Mouse (Mus musculus) cerebellum, adult 2 months (tissue): ENCODE data around the gene Ppp3ca. TPM values are rescaled to one million over a fixed set of nuclear protein-coding genes. Genes with fewer than 3 reads are reported as not detected.

ENCODE experiments used
- DNase-seq, 2 experiments: peaks; one replicate each; pipeline ENCODE4 v3.0.0; 2021
- H3K27ac ChIP-seq: fragments of 200-500 bp; 2 replicates; pipeline ENCODE4 v1.5.1; 2012; ENCODE audit warnings: low read length, control low read depth, inconsistent platforms; ENCODE audit not compliant: insufficient read depth
- H3K27me3 ChIP-seq: fragments of 200-500 bp; 2 replicates; pipeline ENCODE4 v1.6.1; 2012; ENCODE audit warnings: inconsistent platforms, mild to moderate bottlenecking, low read length, moderate library complexity; ENCODE audit not compliant: control insufficient read depth, insufficient read depth
- H3K4me1 ChIP-seq: fragments of 200-500 bp; 2 replicates; pipeline ENCODE4 v1.6.1; 2011; ENCODE audit warnings: low read length; ENCODE audit not compliant: control insufficient read depth, insufficient read depth
- H3K4me3 ChIP-seq: fragments of 200-500 bp; replicated peaks from 2 replicates; pipeline ENCODE3; 2011; ENCODE audit warnings: mild to moderate bottlenecking, low read depth, low read length, control low read depth; ENCODE audit not compliant: insufficient read depth
- CTCF ChIP-seq: fragments of 200-500 bp; IDR thresholded peaks from 2 replicates; pipeline ENCODE4 v1.5.1; 2011; ENCODE audit warnings: low read depth, mild to moderate bottlenecking, control low read depth, low read length, moderate library complexity, borderline replicate concordance; ENCODE audit not compliant: insufficient read depth
- POLR2A ChIP-seq: fragments of 200-500 bp; IDR thresholded peaks from 2 replicates; pipeline ENCODE4 v1.6.1; 2011; ENCODE audit warnings: low read length, control low read depth, borderline replicate concordance; ENCODE audit not compliant: insufficient read depth
- WGBS: fragments of 180-500 bp; shearing (Covaris S2); methylation state at CpG from one replicate; pipeline ENCODE4 v1.1.7; 2018; 5-methylcytosine and 5-hydroxymethylcytosine counted together
- polyA plus RNA-seq: library from polyadenylated mRNA; depleted of rRNA; stranded (reverse); fragments of >200 nt; gene quantifications from 2 replicates; pipeline ENCODE4 v1.2.3, GENCODE M21; 2012

The Ppp3ca gene
- polyA plus RNA-seq, 1 experiment = 334 TPM

DNA sequence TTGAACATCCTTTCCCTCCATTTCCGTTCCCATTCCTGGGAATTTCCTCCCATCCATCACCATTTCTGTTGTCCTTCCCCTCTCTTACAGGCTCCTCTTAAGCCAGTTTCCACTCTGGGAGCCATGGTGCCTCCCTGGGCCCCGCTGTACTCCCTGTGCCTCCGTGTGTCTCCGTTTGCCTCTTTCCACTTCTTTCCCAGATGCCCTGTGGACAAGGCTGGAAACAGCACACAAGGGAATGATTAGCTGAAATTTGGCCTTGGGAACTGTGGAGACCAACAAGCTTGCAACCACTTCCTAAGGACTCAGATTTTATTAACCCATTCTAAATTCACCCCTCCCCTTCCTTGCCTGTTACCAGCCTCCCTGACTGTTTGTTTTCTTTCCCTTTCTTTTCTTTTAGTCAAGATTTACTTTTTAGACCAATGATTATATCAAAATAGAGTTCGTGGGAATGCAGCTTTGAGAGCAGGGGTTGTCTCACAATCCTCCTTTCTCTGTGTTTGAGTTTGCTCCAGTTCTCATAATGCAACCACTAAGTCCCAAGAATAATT is 93.9 kb downstream of the Ppp3ca start:
- DNase-seq = no peak
- TF ChIP-seq POLR2A (no peak), CTCF (no peak)
- 54% methylated on average over 5 of the region's 5 CpGs for WGBS
- Histone ChIP-seq H3K4me3 (no peak overlapping the region), H3K4me1 (peaks cover 14% of the 10 kb centered on the region), H3K27me3 (no peaks in the 10 kb centered on the region), H3K27ac (no peak overlapping the region)

- DNase-seq = no peak
- Histone ChIP-seq H3K4me1 (peaks cover 18% of the 10 kb centered on the region), H3K4me3 (no peak overlapping the region), H3K27me3 (no peaks in the 10 kb centered on the region), H3K27ac (no peak overlapping the region)
- 44% methylated on average over 2 of the region's 2 CpGs for WGBS
- TF ChIP-seq POLR2A = no peak
- no peak for TF ChIP-seq CTCF
Measured at GRCm38 (mm10) chr3:136765569-136765968, 95.6 kb downstream of the Ppp3ca start.

DNA sequence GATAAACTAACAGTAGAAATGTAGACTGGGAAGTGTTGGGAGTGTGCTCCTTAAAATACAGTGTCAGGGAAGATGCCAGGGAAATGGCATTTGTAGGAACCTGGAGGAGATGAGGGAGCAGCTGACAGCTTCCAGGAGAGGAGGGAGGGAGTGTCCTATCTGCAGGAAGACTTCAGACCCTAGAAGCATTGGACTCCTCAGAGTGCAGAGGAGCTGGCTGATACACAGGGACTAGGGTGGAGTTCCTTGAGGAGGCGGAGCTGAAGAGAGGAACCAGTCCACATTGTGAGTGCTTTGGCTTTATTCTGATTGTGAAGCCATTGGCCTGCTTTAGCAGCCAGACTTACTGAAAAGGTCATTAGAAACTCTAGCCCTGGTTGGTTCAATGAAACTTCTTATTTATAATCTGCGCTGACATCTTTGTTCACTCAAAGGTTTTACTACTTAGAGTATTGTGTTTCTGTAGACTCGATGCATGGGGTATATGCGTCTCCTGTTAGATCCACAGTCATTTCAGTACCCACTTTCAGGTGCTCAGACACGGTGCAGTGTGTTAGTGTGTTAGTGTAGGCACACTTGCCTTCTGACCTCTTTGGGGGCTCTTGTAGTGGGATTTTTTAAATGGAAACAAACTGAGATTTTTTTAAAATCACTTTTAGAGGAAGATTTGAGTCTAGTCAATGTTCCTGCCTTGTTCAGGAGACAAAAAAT is 99.0 kb downstream of the Ppp3ca start:
- Histone ChIP-seq H3K27ac (peak overlapping the region; percentile 23; the same call in 1 of the 2 replicates), H3K4me1 (peaks cover 11% of the 10 kb centered on the region), H3K27me3 (no peaks in the 10 kb centered on the region), H3K4me3 (no peak overlapping the region)
- no peak for TF ChIP-seq POLR2A
- TF ChIP-seq CTCF = no peak
- DNase-seq = no peak
- WGBS = 90% methylated on average over 5 of the region's 5 CpGs

- peak; percentile 15; the same call in 1 of the 2 replicates for TF ChIP-seq CTCF
- TF ChIP-seq POLR2A = no peak
- Histone ChIP-seq H3K27me3 (no peaks in the 10 kb centered on the region), H3K4me3 (no peak overlapping the region), H3K27ac (no peak overlapping the region; the same call in 1 of the 2 replicates), H3K4me1 (peaks cover 11% of the 10 kb centered on the region)
- DNase-seq = no peak
- 51% methylated on average over 1 of the region's 1 CpGs for WGBS
Measured at GRCm38 (mm10) chr3:136769486-136769882, 99.6 kb downstream of the Ppp3ca start.

DNA sequence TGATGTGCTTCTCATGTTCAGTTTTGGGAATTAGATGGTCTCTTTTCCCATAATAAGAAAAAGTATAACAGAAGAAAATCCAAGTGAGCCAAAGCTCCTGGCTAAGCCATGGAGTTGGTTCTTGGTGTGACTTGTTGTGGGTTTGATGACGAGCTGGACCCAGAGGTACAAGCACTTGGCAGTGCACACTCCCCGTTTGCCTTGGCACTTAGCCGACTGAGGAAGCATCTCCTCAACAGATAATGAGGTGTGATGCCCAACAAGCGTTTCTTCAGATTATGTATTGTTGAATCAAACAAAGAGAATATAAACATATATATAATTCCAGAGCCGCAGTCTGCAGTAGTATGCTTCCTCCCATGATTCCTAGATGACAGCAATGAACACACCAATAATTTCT is 101.8 kb downstream of the Ppp3ca start:
- Histone ChIP-seq H3K4me1 (peaks cover 6% of the 10 kb centered on the region), H3K27me3 (no peaks in the 10 kb centered on the region), H3K4me3 (no peak overlapping the region), H3K27ac (no peak overlapping the region)
- WGBS = 16% methylated on average over 5 of the region's 5 CpGs
- DNase-seq = peak; percentile 61 to 74
- TF ChIP-seq POLR2A (no peak), CTCF (no peak)

DNA sequence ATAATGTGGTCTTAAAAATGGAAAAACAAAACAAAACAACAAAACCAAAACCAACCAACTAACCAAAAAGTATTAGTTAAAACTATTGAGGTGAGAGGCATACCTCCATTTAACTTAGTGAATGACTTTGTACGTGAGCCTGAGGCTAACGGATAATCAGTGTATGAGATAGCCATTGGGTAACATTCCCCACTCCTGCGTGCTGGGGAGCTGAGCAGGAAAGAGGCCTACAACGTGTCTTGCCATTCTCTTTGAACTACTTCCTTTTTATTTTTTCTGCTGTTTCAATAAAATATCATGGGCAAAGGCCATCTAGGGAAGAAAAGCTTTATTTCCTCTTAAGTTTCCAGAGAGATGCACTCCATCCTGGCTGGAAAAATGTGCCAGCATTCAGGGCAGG is 103.3 kb downstream of the Ppp3ca start:
- DNase-seq = no peak
- no peak overlapping the region for H3K4me3 ChIP-seq
- no peaks in the 10 kb centered on the region for H3K27me3 ChIP-seq
- no peak overlapping the region for H3K27ac ChIP-seq
- WGBS = 88% methylated on average over 4 of the region's 4 CpGs
- peaks cover 15% of the 10 kb centered on the region for H3K4me1 ChIP-seq
- TF ChIP-seq POLR2A = no peak
- TF ChIP-seq CTCF = no peak

- TF ChIP-seq CTCF = no peak
- no peak for TF ChIP-seq POLR2A
- Histone ChIP-seq H3K4me1 (peaks cover 14% of the 10 kb centered on the region; the same call in 1 of the 2 replicates), H3K27ac (no peak overlapping the region), H3K27me3 (no peaks in the 10 kb centered on the region), H3K4me3 (no peak overlapping the region)
- peak in 1 of 2 experiments; percentile 52 for DNase-seq
- 34% methylated on average over 6 of the region's 6 CpGs for WGBS
Measured at GRCm38 (mm10) chr3:136774196-136774595, 104.3 kb downstream of the Ppp3ca start.

DNA sequence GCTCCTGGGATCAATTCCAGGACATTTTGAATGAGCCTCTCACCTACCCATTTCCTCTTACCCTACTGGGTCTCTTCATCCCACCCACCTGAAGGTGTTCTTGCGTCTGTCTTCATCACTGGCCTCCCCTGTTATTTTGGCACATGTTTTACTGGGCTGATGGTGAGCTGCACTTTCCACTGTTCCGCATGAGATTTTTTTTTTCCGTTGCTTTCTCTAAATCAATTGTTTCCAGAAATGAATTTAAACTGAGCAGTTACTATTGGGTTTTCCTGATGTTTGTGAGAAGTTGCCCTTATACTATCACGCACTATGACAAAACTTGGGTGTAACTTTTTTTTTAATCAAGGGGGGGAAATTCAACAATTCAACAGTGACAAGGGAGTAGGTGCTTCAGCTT is 106.6 kb downstream of the Ppp3ca start:
- Histone ChIP-seq H3K4me3 (no peak overlapping the region), H3K27ac (peak overlapping the region; percentile 16; the same call in 1 of the 2 replicates), H3K27me3 (no peaks in the 10 kb centered on the region), H3K4me1 (peaks cover 16% of the 10 kb centered on the region; the same call in 1 of the 2 replicates)
- TF ChIP-seq POLR2A = no peak
- TF ChIP-seq CTCF = no peak
- DNase-seq = no peak
- WGBS = 45% methylated on average over 4 of the region's 4 CpGs
